In genomic region chr19:57099094-57099357, GRCm38 (mm10) we compare ENCODE assay signal across 9 mouse cellular contexts.
DNase-seq lines count a peak whose midpoint lies in the region; ATAC-seq and TF ChIP-seq lines count a peak whose summit lies in the region.
"Had no signal": no experiment of that assay in that cellular context is flagged by ENCODE, and none has a peak within 500 bp of the region (broad histone marks: within the 10 kb centered on the region; RNA-seq: fewer than 3 reads in every experiment).

No protein-coding gene starts in this region.

- no peak overlapping the region for H3K4me3 ChIP-seq in heart, embryonic 11.5 days (ENCODE audit: low read depth, low read length)
- H3K4me3 ChIP-seq in liver, embryonic 13.5 days (replicated peaks) = no peak overlapping the region
- H3K4me3 ChIP-seq in heart, embryonic 15.5 days = no peak overlapping the region
- no peak overlapping the region for H3K4me3 ChIP-seq in intestine, postnatal 0 days (ENCODE audit: low read depth, low read length)

- no peak overlapping the region for H3K4me2 ChIP-seq in heart, embryonic 11.5 days
- H3K4me2 ChIP-seq in liver, embryonic 13.5 days = no peak overlapping the region
- H3K4me2 ChIP-seq in heart, embryonic 15.5 days = no peak overlapping the region
- H3K4me2 ChIP-seq in intestine, postnatal 0 days (replicated peaks; ENCODE audit: low read depth) = no peak overlapping the region

- peak overlapping the region; percentile 84 for H3K27ac ChIP-seq in heart, embryonic 11.5 days (ENCODE audit: low read depth, low read length)
- 0 out of 2 replicates have a peak overlapping the region, but pooled peaks have one; percentile 13 for H3K27ac ChIP-seq in liver, embryonic 13.5 days
- H3K27ac ChIP-seq in heart, embryonic 15.5 days = peak overlapping the region; percentile 88
- H3K27ac ChIP-seq in intestine, postnatal 0 days (ENCODE audit: low read depth, low read length) = peak overlapping the region; percentile 35; the same call in 1 of the 2 replicates

- H3K27me3 ChIP-seq in heart, embryonic 11.5 days (ENCODE audit: control insufficient read depth, insufficient read depth, low read length) = no peaks in the 10 kb centered on the region
- no peaks in the 10 kb centered on the region for H3K27me3 ChIP-seq in liver, embryonic 13.5 days
- H3K27me3 ChIP-seq in heart, embryonic 15.5 days = no peaks in the 10 kb centered on the region
- H3K27me3 ChIP-seq in intestine, postnatal 0 days (replicated peaks; ENCODE audit: control insufficient read depth, insufficient read depth, low read length) = no peaks in the 10 kb centered on the region
- H3K27me3 ChIP-seq: CH12.LX had no signal

- DNase-seq in heart, postnatal 25 days (ENCODE audit: low spot score) = no peak
- DNase-seq in liver, embryonic 13.5 days = no peak
- DNase-seq in liver = no peak
- DNase-seq in left cerebral cortex, postnatal 14 days (ENCODE audit: low spot score in 2 of 2) = no peak
- DNase-seq in gastrocnemius, postnatal 4 days (ENCODE audit: low spot score in 2 of 2) = no peak

- no peak; the same call in 1 of the 2 replicates for ATAC-seq in heart, embryonic 11.5 days (replicated peaks; ENCODE audit: insufficient number of reproducible peaks, low FRiP score, low TSS enrichment)
- no peak for ATAC-seq in liver, embryonic 13.5 days (ENCODE audit: low read depth)
- ATAC-seq in heart, embryonic 15.5 days (replicated peaks; ENCODE audit: insufficient number of reproducible peaks, insufficient read depth, low FRiP score, low read depth) = 0 out of 2 replicates have a peak, but pooled peaks have one; percentile 5
- ATAC-seq in intestine, postnatal 0 days = no peak

- H3K4me1 ChIP-seq in heart, embryonic 11.5 days (ENCODE audit: control insufficient read depth, insufficient read depth, low read length) = peaks cover 26% of the 10 kb centered on the region
- peaks cover 9% of the 10 kb centered on the region for H3K4me1 ChIP-seq in liver, embryonic 13.5 days (replicated peaks)
- peaks cover 34% of the 10 kb centered on the region for H3K4me1 ChIP-seq in heart, embryonic 15.5 days (replicated peaks)
- peaks cover 4% of the 10 kb centered on the region; the same call in 1 of the 2 replicates for H3K4me1 ChIP-seq in intestine, postnatal 0 days (replicated peaks; ENCODE audit: control insufficient read depth, insufficient read depth, low read length)

- intact Hi-C loops in heart, postnatal 25 days (cut with DNase I) = loop anchor here (5.0 kb wide), 1 partner anchor 33 kb away; no protein-coding TSS in a partner anchor
- intact Hi-C loops in left cerebral cortex, postnatal 14 days (cut with DNase I) = no loop called here

- 75% methylated on average over 4 of the region's 4 CpGs for WGBS in heart, embryonic 11.5 days (ENCODE audit: insufficient replicate concordance)
- WGBS in liver, embryonic 13.5 days (ENCODE audit: insufficient replicate concordance) = 70% methylated on average over 4 of the region's 4 CpGs
- WGBS in heart, embryonic 15.5 days = 64% methylated on average over 4 of the region's 4 CpGs
- 76% methylated on average over 4 of the region's 4 CpGs for WGBS in intestine, postnatal 0 days

- H3K9ac ChIP-seq in heart, embryonic 11.5 days (ENCODE audit: low read depth, low read length) = no peak overlapping the region
- no peak overlapping the region for H3K9ac ChIP-seq in liver, embryonic 13.5 days
- no peak overlapping the region for H3K9ac ChIP-seq in heart, embryonic 15.5 days
- H3K9ac ChIP-seq in intestine, postnatal 0 days (ENCODE audit: low read depth, low read length) = no peak overlapping the region

- no peaks in the 10 kb centered on the region for H3K36me3 ChIP-seq in heart, embryonic 11.5 days (ENCODE audit: control insufficient read depth, insufficient read depth, low read length)
- H3K36me3 ChIP-seq in liver, embryonic 13.5 days = no peaks in the 10 kb centered on the region
- H3K36me3 ChIP-seq in heart, embryonic 15.5 days = no peaks in the 10 kb centered on the region
- H3K36me3 ChIP-seq in intestine, postnatal 0 days (ENCODE audit: control insufficient read depth, insufficient read depth) = no peaks in the 10 kb centered on the region

- no peaks in the 10 kb centered on the region for H3K9me3 ChIP-seq in heart, embryonic 11.5 days (replicated peaks; ENCODE audit: control insufficient read depth, low read length)
- no peaks in the 10 kb centered on the region for H3K9me3 ChIP-seq in liver, embryonic 13.5 days (replicated peaks)
- no peaks in the 10 kb centered on the region for H3K9me3 ChIP-seq in heart, embryonic 15.5 days (replicated peaks)
- no peaks in the 10 kb centered on the region for H3K9me3 ChIP-seq in intestine, postnatal 0 days (ENCODE audit: control insufficient read depth)

- TF ChIP-seq CTCF in intestine, postnatal 0 days (IDR thresholded peaks at IDR 0.05; ENCODE audit: low read depth) = no peak

Comparison
In these comparisons a context has a peak if more than half of its experiments do, and no peak if none do; other contexts are left out.
1. H3K27ac ChIP-seq: peak in every context shown above with its lines; median percentile 88 in heart, embryonic 15.5 days; 84 in heart, embryonic 11.5 days; 35 in intestine, postnatal 0 days; 13 in liver, embryonic 13.5 days.